Mouse (Mus musculus): ENCODE results near the gene Egfl8.

Gene Egfl8

DNA sequence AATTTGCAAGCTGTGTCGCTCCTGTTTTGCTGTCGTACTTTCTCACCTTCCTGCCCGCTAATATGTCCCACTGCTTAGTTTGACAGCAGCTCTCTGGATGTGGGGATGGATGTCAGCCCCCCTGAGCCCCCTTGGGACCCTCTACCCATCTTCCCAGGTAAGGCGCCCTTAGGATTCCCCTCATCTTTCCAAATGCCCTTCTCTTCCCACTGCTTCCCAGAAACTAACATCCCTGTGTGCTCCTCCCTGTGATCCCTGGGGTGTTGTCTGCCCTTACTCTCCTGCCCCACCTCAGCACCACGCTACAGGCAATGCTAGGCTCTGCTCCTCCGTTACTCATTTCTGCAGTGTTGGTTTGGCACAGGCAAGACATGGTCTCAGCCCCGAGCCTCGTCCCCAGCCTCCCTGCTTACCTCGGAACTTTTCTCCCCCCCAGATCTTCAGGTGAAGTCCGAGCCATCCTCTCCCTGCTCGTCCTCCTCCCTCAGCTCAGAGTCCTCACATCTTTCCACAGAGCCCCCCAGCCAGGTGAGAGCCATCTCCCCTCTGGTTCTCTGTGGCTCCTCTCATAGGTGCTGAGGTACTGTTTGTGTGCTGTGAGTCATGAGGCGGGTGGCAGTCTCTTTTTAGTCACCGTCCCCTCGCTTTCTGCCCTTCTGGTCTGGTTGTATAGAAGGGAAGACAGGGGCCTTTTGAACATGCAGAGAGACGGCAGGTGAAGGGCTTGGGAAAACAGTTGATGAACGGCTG lies 32.5 kb upstream of the Egfl8 start:
- no peak for DNase-seq

DNA sequence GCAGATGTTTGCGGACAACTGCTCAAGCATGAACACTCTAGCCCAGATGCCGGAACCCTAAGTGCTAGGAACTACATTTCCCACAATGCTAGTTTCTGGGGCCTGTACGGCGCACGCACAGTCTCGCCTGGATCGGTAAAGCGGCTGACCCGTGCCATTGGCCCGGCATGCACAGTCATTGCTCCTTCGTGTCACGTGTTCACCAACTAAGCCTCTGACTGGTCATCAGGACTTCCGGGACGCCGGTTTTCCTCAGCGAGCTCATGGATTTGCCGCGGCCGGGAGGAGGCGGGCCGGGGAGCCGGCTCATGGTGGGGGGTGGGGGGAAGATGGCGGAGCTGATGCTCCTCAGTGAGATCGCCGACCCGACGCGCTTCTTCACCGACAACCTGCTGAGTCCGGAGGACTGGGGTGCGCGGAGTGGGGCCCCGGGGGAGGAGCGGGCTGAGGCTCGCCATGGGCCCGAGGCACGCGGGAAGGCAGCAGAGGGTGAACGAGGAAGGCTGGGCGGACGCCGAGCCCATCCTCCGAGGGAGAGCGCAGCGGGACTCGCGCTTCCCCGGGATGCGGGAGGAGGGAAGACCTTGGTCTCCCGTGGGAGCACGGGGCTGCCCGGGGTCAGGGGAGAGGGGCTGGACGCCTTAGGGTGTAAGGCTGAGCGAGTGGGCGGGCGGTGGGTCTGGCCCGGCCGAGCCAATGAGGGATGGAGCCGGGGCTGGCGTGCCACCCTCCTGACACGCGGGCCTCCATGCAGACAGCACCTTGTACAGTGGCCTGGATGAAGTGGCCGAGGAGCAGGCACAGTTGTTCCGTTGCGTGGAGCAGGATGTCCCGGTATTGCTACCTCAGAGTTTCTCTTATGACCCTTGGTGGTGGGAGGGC lies 31.4 kb upstream of the Egfl8 start, which contains the start of gene Atf6b:
Atf6b (plus strand) TSS at position 241 of the 882 bp plus-strand sequence.
- peak; percentile 97 for DNase-seq

DNA sequence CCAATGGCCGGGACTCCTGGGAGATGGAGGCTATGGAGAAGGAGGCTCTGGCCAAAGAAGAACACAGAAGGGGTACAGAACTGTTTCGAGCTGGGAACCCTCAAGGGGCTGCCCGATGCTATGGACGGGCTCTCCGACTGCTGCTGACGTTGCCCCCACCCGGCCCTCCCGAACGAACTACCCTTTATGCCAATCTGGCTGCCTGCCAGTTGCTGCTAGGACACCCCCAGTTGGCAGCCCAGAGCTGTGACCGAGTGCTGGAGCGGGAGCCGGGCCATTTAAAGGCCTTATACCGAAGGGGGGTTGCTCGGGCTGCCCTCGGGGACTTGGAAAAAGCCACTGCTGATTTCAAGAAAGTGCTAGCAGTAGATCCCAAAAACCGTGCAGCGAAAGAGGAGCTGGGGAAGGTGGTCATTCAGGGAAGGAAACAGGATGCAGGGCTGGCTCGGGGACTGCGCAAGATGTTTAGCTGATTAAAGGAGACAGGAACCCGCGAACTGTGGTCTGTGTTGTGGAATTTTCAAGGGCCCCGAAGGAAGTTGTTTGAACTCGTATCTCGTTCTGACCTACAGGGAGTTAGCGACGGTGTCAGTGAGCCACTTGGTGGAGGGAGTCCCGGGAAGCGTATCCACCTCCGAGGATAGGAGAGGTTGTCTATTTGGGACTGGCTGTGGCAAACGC lies 30.2 kb upstream of the Egfl8 start:
- no peak for DNase-seq

DNA sequence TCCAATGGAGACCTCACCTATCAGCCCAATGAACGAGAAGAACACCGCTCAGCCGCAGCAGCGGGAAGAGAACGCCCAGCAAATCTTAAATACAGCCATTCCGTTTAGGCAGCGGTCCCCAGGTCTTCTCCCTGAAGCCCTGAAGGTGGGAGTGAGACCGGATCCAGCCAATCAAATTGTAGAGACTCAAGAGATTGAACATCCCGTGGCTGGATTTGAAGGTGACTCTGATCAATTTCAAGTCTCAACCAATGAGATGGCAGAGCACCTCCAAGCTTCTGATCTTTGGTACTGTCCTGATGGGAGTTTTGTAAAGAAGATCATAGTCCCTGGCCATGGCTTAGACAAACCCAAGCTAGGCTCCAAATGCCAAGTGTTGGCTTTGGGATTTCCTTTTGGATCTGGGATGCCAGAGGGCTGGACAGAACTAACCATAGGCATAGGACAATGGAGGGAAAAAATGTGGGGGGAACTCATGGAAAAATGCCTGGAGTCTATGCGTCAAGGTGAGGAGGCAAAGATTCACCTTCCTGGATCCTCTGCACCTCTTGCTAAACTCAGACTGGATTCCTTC lies 29.6 kb upstream of the Egfl8 start:
- no peak for DNase-seq

DNA sequence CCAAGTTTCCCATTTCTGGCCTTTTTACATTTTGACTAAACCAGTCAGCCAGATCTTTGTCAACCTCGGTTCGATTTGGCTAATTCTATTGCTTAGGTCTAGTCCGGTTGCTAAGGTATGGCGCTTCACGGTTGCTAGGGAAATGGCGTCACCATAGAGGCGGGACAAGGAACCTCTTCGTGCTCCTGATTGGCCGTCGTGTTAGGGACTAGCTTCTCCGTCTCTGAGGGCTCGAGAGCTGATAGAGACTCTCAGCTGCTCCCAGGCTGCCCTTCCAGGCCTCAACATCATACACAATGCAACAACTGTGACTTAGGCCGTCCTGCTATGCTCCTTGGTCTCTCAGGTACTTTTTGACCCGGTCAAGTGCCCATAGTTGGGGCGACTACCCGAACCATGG lies 28.8 kb upstream of the Egfl8 start, which contains the start of gene Fkbpl:
Fkbpl (plus strand) TSS at position 157 of the 400 bp plus-strand sequence.
- peak; percentile 97 for DNase-seq

DNA sequence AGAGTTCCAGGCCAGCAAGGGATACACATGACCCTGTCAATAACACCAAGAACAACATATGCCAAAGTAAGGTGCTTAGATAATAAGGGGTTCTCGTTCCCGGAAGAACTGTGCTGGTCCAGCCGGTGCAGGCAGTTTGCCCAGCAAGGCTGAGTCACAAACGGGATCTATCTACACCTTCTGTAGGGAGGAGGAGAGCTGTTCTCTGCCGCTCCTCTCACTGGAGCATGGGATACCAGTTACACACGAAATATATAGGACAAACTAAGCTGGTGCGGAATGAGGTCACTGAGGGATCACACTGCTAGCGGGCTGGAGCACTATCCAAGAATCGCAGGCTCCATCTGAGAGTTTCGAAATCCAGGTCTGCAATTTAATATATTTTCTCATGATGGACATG lies 28.2 kb upstream of the Egfl8 start:
- DNase-seq, result no peak

DNA sequence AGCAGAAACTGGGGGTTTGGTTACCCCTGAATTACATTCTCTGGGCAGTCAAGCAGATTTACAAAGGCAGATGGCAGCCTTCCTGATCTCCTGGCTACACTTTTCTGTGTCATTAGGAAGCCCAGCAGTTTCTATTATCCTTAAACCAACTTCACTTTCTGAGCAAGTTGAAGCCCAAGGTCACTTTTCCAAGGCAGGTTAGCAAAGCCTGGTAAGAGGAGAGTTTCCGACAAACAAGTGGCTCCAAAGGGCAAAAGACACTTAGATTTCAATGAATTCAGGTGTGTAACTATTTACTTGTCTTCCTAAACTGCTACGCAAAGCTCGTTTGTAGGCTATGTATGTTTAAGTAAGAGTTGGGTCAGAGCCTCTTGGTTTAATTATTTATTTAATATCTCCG lies 27.6 kb upstream of the Egfl8 start:
- DNase-seq, result no peak

DNA sequence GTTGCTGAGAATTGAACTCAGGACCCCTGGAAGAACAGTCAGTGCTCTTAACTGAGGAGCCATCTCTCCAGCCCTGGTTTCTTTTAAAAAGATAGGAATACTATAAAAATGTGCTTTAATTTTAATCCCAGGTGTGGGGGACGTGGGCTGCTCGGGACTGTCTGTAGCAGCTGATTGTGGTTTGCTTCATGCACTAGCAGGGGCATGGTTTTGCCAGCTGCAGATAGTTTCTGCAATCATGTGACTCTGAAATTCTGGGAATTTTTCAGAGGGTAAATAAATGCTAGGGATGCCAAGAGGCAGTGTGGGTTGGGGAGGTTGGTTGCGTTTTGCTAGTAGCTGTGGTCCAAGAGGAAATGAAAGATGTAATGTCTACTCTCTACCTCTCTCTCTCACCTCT lies 26.2 kb upstream of the Egfl8 start:
- no peak for DNase-seq

DNA sequence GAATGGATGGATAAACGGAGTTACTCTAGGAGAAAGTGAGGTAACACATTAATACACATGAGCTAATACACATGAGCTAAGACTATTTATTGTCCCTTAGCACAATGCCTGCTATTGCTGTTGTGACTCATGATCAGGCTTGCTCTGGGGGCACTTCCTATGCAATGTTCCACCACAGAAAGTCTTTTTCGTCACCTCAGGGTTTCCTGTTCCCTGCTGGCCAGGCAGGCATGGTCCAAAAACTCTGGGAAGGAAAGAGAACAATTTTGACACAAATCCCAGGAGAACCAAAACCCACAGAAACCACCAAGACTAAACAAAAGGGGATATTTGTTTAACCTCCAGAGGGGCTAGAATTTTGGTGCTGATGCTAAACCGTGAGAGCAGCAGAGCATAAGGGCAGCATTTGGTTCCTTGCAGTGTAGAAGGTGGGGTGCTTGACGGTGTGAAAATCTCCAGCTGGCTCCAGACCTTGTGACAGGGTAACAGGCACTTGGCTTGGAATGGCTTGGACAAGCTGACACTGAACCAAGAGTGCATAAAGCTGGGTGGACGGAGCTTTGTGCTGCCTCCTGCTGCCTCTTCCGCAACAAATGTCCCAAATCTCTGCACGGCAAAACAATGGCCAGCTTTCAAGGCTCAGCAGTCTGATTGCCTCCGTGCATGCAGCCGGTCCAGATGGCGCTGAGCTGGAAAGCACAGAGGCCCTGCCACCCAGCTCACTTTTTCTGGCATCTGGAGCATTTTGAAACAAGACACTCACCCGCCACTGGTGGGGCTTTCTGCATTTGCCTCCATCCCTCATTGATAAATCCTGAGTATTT lies 25.2 kb upstream of the Egfl8 start:
- DNase-seq, result peak; percentile 74

DNA sequence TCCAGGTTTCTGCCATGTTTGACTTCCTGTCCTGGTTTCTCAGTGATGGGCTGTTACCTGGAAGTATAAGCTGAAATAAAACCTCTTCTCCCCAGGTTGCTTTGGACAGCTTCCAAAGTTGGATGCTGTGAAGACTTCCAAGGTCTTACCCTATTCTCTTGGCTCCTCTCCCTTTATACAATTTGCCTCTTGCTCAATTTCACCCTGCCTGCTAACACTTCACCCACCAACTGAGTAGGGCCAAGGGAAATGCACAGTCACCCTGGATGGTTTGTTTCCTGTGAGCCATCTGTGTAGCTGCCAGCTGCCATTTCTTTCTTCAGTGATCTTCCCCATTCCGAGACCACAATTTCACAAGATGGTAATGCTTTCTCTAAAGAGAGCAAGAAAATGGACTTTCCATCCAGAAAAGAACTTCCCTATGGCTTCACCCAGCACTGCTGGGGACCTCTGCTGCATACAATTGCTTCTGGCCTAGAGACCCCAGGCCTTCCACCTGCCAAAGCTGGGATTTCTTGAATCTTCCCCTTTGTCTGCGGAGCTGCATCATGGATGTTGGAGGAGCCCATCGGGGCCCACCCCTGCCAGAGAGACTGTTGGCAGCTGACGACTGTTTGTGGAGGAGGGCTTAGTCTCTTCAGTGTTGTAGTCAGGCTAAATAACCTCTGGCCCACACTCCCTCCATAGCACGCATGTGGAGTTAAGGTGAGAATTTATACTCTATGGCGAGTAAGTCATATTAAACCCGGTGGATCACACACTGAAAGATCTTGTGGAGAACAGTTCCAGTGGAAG lies 23.9 kb upstream of the Egfl8 start:
- no peak for DNase-seq

DNA sequence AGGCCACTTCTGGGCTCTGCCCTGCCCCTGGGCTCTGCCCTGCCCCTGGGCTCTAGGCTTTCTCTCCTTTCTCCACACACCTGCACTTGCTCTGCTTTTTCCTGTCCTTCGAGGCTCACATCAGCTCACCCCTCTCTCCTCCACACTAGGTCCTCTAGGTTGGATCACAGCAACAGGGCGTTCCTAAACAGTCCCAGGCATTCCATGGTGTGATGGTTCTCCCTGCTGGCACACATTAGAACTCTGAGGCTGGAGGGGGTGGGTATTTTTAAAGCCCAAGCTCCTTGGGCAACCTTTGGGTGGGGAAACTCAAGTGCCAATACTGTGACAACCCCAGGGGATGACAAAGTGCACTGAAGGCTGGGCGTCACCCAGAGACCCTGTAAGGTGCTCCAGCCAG lies 21.7 kb upstream of the Egfl8 start:
- DNase-seq, result no peak

DNA sequence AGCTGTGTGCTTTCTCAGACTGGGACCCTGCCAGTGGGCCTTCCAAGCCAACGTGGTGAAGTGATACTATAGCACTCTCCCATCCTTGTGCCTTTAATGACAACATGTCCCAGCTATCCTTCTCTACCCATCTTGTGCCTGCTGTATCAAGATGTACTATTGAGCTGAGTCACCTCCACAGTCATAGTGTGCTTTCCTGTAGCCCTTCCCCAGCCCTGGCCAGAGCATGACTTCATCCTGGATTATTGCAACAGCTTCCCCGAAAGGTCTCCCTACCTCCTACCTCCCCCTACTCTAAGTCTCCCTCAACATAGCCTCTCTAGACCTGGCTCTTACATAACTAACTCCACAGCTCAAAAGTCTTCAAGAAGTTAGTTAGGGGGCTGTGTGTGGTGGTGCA lies 19.9 kb upstream of the Egfl8 start:
- DNase-seq, result no peak

DNA sequence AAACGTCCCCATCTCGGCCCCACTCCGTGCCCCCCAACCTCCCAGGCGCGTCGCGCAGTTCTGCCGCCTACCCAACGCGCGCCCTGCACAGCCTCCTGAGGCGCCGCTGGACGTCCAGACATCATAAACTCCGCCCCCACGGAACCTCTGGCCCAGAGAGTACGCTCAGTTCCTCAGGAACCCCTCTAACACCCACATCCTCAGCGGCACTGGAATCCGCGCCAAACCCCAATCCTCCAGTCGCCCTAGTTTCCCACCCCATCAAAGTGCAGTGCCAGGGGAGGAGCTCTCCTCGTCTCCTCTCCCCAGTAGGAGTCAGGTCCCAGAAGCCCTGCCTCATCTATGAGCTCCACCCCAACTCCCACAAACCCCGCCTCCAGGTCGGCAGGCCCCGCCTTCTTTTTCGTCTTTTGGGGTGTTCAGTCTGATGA lies 16.5 kb upstream of the Egfl8 start:
- peak; percentile 63 for DNase-seq

DNA sequence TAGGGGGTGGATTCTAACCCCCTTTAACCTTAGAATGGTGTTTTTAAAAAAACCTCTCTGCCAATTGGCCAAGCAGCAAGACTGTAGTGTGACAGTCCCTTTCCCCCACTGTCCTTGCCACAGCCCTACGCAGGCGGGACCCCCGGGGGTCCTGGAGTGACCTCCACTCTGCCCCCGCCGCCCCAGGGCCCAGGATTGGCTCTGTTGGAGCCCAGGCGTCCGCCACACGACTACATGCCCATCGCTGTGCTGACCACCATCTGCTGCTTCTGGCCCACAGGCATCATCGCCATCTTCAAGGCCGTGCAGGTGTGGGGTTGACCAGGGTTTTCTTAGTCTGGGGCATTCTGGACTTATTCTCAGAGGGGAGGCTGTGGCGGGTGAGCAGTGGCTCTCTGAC lies 15.9 kb upstream of the Egfl8 start:
- no peak for DNase-seq

DNA sequence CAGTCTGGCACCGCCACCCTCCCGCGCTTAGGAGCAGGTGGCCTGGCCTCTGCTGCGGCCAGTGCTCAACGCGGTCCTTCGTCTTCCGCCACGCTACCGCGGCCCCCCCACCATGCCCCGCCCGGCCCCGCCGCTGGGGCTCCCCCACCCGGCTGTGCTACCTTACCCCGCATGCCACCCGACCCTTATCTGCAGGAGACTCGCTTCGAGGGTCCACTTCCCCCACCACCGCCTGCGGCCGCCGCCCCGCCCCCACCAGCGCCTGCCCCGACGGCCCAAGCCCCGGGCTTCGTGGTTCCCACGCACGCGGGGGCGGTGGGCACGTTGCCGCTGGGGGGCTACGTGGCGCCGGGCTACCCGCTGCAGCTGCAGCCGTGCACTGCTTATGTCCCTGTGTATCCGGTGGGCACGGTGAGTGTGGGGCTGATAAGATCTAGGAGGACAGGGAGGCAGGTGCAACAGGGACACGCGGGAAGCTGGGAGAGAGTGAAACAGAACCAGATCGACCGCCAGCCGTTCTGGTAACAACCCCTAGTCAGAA lies 15.1 kb upstream of the Egfl8 start:
- no peak for DNase-seq

DNA sequence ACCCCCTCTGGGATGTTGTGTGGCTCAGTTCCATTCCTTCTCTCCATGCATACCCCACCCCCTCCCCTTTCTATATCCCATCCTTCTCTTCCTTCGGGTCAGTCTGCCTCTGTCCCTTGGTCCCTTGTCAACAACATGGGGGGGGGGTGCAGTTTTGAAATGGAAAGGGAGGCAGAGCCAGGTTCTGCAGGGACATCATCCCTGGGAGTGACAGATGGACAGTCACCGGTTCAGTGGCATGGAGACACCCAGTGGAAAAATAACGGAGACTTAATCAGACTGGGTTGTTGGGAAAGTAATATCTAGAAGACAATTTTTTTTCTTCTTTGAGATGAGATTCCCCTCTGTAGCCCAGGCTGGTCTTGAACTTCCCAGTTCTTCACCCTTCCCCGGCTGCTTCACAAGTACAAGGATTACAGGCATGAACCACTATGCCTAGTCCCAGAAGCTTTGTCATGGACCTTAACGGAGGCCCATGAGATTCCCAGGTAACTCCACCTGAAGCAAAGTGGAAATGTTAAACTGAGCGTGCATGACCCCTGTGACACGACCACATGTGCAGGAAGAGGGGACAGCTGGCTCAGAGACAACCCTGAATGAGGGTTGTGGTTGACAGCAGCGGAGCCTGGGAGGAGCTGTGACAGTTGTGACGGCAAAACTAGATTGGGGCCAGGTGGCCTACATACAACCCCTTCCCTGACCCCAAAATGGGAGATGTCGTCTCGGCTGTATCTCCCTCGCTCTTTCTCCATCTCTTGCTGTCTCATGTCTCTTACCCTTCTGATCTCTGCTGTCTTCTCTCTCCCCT lies 14.2 kb upstream of the Egfl8 start:
- no peak for DNase-seq

DNA sequence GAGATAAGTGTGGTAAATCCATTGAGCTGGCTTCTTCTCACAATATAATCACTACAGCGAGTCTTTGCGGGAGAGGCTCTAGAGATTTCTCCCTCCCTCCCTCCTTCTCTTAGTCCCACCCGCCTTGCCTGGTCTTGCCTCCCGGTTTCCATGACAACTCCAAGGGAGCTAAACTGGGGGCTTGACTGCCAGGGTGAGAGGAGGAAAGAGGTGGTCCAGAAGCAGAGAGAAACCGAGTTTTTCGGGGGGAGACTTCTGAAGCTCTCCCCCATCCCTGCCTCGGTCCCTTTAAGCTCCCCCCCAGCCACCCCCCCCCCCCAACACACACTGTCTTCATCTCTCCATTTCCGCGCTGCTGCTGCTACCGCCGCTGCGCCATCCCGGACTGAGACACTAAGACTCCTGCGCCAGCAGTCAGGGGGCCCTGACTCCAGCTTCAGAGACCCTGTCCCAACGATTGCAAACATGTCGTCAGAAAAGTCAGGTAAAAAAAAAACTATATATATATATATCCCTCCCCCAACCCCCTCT lies 13.5 kb upstream of the Egfl8 start, which contains the start of gene Prrt1:
Prrt1 (plus strand) TSS at position 313 of the 531 bp plus-strand sequence.
- peak; percentile 77 for DNase-seq

DNA sequence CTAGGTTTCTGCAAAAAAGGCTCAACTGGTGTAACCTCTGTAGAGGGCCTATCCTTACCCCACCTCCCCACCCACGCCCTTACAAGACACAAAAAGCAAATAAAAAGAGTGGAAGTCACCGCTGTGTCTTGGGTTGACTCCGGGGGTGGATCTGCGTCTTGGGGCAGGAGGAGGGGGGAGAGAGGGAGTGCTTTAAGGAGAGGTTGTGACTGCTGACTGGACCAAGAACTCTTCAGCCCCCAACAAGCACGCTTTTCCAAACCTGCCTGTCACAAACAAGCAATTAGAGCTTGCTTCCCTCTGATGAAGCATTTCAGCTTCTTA lies 12.8 kb upstream of the Egfl8 start:
- DNase-seq, result no peak

DNA sequence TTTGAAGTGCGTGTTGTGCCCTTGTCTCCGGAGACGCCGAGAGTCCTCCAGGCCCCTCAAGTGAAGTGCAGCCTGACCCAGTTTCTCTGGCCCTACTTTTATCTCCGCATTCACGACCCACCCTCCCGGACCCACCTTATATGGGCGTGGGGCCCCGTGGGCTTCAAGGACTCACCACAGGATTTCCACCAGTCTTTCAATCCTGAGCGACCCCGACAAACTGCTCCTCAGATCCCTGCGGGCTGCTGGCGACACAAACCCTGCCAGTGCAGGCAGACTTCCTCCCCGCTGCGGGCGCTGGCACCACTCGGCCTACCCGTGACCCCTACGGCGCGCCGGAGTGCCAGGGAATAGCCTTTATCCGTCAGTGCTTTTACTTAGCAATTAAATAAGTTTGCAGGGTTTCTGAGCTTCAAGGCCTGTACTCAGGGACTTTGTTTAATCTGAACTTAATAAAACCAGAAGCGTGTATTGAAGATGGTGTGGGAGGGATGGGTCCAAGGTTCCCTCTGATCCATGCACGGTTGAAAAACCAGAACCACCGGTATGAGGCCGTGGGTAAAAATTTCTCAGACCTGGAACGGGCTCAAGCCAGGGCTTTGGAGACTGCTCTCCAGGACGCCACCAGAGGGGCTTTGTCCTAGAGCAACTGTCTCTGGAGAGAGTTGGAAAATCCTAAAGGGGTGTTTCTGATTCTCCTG lies 12.3 kb upstream of the Egfl8 start, which contains the start of gene Ppt2:
Ppt2 (minus strand) TSS at position 568 of the 701 bp plus-strand sequence.
- DNase-seq, result no peak
